Mouse (Mus musculus) liver, embryonic 12.5 days (tissue): ENCODE data around the gene Tom1l2. TPM values are rescaled to one million over a fixed set of nuclear protein-coding genes. Genes with fewer than 3 reads are reported as not detected.
A peak's percentile ranks its signal among the peaks of the same experiment; 100 is the strongest.

ENCODE experiments used
- ATAC-seq: fragments of 200-750 bp; cut with Nextera tagmentation; 2 replicates; pipeline ENCODE4 v1.8.0; 2017; ENCODE audit warnings: moderate number of reproducible peaks, mild to moderate bottlenecking, moderate library complexity
- H3K27ac ChIP-seq: fragments of 300-500 bp; sonication (generic); 2 replicates; pipeline ENCODE4 v1.5.1; 2016; ENCODE audit warnings: mild to moderate bottlenecking
- H3K27me3 ChIP-seq: fragments of 300-500 bp; sonication (generic); replicated peaks from 2 replicates; pipeline ENCODE4 v1.6.1; 2016; ENCODE audit warnings: mild to moderate bottlenecking, moderate library complexity
- H3K36me3 ChIP-seq: fragments of 300-500 bp; sonication (generic); 2 replicates; pipeline ENCODE4 v1.6.1; 2016; ENCODE audit warnings: mild to moderate bottlenecking, moderate library complexity
- H3K4me1 ChIP-seq: fragments of 300-500 bp; sonication (generic); 2 replicates; pipeline ENCODE4 v1.6.1; 2016
- H3K4me2 ChIP-seq: fragments of 300-500 bp; sonication (generic); 2 replicates; pipeline ENCODE4 v1.6.1; 2016; ENCODE audit warnings: mild to moderate bottlenecking, moderate library complexity
- H3K4me3 ChIP-seq: fragments of 300-500 bp; sonication (generic); 2 replicates; pipeline ENCODE4 v1.5.1; 2016; ENCODE audit warnings: mild to moderate bottlenecking, moderate library complexity
- H3K9ac ChIP-seq: fragments of 300-500 bp; sonication (generic); 2 replicates; pipeline ENCODE4 v1.6.1; 2016; ENCODE audit warnings: mild to moderate bottlenecking, moderate library complexity
- H3K9me3 ChIP-seq: fragments of 300-500 bp; sonication (generic); replicated peaks from 2 replicates; pipeline ENCODE4 v1.6.1; 2016; ENCODE audit warnings: mild to moderate bottlenecking, moderate library complexity
- WGBS: fragments of 180-500 bp; shearing (Covaris S2); methylation state at CpG from one replicate; pipeline ENCODE4 v1.1.7; 2016; ENCODE audit not compliant: insufficient replicate concordance; 5-methylcytosine and 5-hydroxymethylcytosine counted together
- polyA plus RNA-seq: library from polyadenylated mRNA; unstranded; fragments of >200 nt; fragmentation: Nextera tagmentation; extraction: Ambion mirVana; gene quantifications from 2 replicates; pipeline ENCODE4 v1.2.1, GENCODE M21; 2016

Gene Tom1l2
- polyA plus RNA-seq, 1 experiment from 2014 or later = 9.6 TPM

DNA sequence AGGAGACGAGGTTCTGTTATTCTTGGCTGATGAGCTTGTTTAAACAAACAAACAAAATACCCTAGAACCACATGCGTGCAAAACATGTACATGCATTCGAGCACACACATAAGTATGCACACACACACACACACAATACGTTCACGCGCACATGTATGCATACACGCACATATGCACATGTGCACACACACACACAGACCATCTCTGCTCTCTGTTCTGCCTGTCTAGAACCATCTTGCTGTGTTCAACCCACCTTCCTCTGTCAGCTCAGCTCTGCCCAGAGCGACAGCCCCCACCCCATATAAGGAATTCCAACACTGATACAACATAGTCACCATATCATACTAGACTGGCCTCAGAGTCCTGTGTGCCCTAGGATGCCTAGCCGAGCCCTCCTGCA, 96.0 kb downstream of the Tom1l2 start:
- no peaks in the 10 kb centered on the region for H3K9me3 ChIP-seq
- no peak overlapping the region for H3K4me3 ChIP-seq
- no peaks in the 10 kb centered on the region for H3K27me3 ChIP-seq
- no peak overlapping the region for H3K27ac ChIP-seq
- H3K4me2 ChIP-seq = no peak overlapping the region
- no peak overlapping the region for H3K9ac ChIP-seq
- 84% methylated on average over 9 of the region's 9 CpGs for WGBS
- ATAC-seq = no peak
- H3K36me3 ChIP-seq = peaks cover 23% of the 10 kb centered on the region
- 0 out of 2 replicates have a peak, but pooled peaks cover 5% of the 10 kb centered on the region for H3K4me1 ChIP-seq

DNA sequence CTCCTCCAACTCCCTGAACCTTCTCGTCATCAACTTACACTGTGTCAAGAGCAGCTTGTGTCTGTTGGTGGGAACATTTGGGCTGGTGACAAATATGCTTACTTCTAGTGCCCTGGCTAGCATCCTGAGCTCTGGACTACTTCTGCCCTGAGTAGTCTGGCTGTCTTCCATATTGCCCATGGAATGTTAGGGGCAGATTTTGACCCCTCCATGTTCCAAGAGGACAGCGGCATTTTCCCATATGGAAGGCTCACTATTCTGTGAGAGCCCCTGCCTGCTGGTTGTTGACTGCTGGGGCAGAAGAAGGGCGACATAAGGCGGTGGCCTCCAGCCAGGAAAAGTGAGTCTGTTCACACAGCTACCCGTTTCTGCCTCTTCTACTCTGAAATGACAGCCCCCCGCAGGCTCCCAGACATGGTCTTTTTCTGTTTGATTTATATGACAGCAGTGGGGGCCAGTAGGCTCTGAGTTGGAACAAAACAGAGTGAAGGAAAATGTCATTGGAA, 96.5 kb downstream of the Tom1l2 start:
- Histone ChIP-seq H3K36me3 (peaks cover 23% of the 10 kb centered on the region), H3K27me3 (no peaks in the 10 kb centered on the region), H3K9ac (no peak overlapping the region), H3K9me3 (no peaks in the 10 kb centered on the region), H3K27ac (no peak overlapping the region), H3K4me1 (0 out of 2 replicates have a peak, but pooled peaks cover 7% of the 10 kb centered on the region), H3K4me2 (no peak overlapping the region), H3K4me3 (no peak overlapping the region)
- no peak for ATAC-seq
- 75% methylated on average over 6 of the region's 6 CpGs for whole genome bisulfite sequencing

DNA sequence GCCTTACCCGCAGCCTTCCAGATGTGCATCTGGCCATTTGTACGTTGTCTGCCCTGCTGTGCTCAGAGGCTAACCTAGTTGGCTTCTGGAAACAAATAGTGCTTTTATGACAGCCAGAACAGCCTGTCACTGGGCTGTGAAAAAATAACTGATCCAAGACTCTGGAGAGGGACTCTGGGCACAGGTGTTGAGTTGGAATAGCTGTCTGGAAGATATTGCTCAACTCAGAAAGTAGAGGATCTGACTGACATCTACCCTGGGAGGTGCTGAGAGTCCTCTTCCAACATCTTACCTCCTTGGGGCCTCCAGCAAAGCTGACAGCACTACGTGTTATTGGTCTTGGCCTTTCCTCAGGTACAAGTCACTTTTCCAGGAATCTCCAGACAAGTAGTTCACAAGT, 97.1 kb downstream of the Tom1l2 start:
- H3K27me3 ChIP-seq = no peaks in the 10 kb centered on the region
- H3K9ac ChIP-seq = no peak overlapping the region
- no peak for ATAC-seq
- H3K4me3 ChIP-seq = no peak overlapping the region
- H3K4me2 ChIP-seq = no peak overlapping the region
- H3K9me3 ChIP-seq = no peaks in the 10 kb centered on the region
- peaks cover 26% of the 10 kb centered on the region for H3K36me3 ChIP-seq
- H3K4me1 ChIP-seq = 0 out of 2 replicates have a peak, but pooled peaks cover 7% of the 10 kb centered on the region
- 79% methylated on average over 3 of the region's 3 CpGs for WGBS
- no peak overlapping the region for H3K27ac ChIP-seq

DNA sequence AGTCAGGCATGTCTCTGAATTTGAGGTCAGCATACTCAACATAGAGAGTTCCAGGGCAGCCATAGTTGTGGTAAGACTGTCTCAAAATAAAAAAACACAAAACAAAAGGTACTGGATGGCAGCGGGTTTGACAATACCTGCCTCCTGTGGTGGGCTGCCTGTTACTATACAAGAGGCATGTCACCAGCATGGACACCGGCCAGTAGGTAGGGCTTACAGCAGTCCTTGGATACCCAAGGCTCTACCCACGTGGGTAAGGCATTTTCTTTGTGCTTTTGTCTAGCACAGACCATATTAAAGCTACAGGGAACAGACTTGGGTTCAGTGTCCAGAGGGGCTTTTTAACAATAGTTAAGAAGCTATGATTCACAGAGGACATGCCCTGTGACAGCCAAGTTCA, 97.5 kb downstream of the Tom1l2 start:
- H3K9ac ChIP-seq = no peak overlapping the region
- 0 out of 2 replicates have a peak, but pooled peaks cover 7% of the 10 kb centered on the region for H3K4me1 ChIP-seq
- no peak for ATAC-seq
- no peaks in the 10 kb centered on the region for H3K9me3 ChIP-seq
- no peak overlapping the region for H3K4me3 ChIP-seq
- no peaks in the 10 kb centered on the region for H3K27me3 ChIP-seq
- H3K4me2 ChIP-seq = no peak overlapping the region
- peaks cover 30% of the 10 kb centered on the region for H3K36me3 ChIP-seq
- H3K27ac ChIP-seq = no peak overlapping the region
- 72% methylated on average over 3 of the region's 3 CpGs for WGBS

DNA sequence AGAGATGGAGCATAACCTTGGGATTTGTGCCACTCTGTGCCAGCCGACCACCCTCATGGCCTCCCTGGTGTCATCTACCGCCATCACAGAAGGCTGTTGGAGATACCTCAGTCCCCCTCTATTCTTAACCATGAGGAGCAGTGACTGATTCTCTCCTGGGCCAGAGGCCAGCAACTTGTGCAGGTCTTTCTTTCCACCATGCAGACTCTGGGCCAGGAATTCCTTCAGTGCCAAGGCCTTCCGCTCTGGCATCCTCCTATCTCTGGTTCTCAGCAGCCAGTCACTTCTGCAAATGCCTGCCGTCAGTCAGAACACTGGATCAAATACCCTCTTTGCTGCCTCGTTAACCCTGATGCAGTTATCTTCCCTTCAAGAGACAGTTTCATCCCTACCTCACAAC, 98.4 kb downstream of the Tom1l2 start:
- Histone ChIP-seq H3K9ac (no peak overlapping the region), H3K9me3 (no peaks in the 10 kb centered on the region), H3K27ac (no peak overlapping the region), H3K4me3 (no peak overlapping the region), H3K4me2 (no peak overlapping the region), H3K27me3 (no peaks in the 10 kb centered on the region), H3K4me1 (0 out of 2 replicates have a peak, but pooled peaks cover 7% of the 10 kb centered on the region), H3K36me3 (peaks cover 31% of the 10 kb centered on the region)
- ATAC-seq = no peak
- 80% methylated on average over 5 of the region's 5 CpGs for WGBS

DNA sequence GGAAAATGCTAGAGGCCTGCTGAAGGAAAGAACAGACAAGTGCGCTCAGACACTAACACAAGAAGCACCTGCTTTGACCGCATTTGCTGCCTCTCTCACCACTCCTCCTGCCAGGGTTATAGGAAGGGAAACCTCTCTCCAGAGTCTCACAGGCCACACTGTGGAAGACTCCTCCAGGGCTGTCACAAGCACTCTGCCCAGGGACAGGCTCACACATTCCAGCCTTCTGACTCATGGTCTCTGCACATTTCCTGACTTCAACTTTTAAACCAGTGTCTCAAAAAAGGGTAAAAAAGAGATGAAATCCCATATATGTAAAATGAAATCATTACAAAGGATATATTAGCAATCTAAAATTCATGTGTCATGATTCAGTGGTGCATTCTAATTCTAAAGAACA, 99.2 kb downstream of the Tom1l2 start:
- WGBS = 87% methylated on average over 2 of the region's 2 CpGs
- 0 out of 2 replicates have a peak, but pooled peaks cover 14% of the 10 kb centered on the region for H3K4me1 ChIP-seq

DNA sequence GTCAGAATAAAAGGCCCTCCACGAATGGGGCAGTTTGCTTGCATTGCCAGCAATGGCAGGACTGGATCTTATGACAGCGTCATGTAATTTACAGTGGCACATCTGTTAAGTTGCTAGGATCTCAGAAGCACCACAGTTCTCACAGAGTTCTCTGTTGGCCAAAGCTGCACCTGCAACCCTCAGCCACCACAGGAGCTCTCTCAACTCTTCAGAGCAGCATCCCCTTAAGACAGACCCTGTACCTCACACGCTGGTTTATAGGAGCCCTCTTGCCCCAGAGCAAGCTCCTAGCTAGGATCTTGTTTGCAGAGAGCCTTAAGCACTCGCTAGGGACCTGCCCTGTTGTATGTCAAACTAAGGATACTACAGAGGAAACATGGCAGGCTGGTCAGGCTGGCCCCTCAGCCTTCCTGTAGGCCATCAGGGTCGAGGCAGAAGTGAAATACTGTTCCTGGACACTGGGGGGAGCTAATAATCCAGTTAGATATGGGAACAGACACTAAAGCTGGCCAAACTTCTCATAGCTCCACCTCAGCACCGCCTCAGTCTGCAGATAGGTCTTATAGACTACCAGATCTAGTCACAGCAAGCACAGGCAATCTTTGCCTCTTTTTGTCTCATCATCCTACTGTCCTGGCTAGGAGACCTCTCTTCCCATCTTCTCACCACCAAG, 101.6 kb downstream of the Tom1l2 start:
- Histone ChIP-seq H3K4me3 (no peak overlapping the region), H3K36me3 (peaks cover 17% of the 10 kb centered on the region), H3K9me3 (no peaks in the 10 kb centered on the region), H3K4me2 (no peak overlapping the region), H3K4me1 (0 out of 2 replicates have a peak, but pooled peaks cover 20% of the 10 kb centered on the region), H3K27me3 (no peaks in the 10 kb centered on the region), H3K9ac (no peak overlapping the region), H3K27ac (0 out of 2 replicates have a peak overlapping the region, but pooled peaks have one; percentile 16)
- ATAC-seq = peak; percentile 47; the same call in 1 of the 2 replicates
- WGBS = 56% methylated on average over 6 of the region's 6 CpGs

More for the DNA sequence above, 99.2 kb downstream of the Tom1l2 start:
- Histone ChIP-seq H3K9me3 (no peaks in the 10 kb centered on the region), H3K27ac (no peak overlapping the region), H3K9ac (no peak overlapping the region), H3K4me3 (no peak overlapping the region), H3K4me2 (no peak overlapping the region), H3K36me3 (peaks cover 31% of the 10 kb centered on the region), H3K27me3 (no peaks in the 10 kb centered on the region)
- ATAC-seq = no peak

DNA sequence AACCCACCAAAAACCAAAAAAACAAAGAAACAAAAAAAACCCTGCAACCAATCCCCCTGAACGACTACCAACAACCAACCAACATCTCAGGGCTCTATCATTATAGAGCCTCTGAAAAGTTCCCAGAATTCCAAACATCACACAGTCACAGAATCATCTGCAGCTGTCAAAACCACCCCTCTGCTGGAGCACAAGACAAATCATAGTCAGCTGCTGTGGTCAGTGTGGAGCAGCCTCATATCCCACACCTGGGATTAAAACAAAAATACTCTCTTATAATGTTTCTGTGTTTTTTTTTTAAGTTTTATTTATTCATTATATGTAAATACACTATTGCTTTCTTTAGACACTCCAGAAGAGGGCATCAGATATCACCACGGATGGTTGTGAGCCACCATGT, 102.8 kb downstream of the Tom1l2 start:
- WGBS = 83% methylated on average over 2 of the region's 2 CpGs
- no peak overlapping the region for H3K9ac ChIP-seq

DNA sequence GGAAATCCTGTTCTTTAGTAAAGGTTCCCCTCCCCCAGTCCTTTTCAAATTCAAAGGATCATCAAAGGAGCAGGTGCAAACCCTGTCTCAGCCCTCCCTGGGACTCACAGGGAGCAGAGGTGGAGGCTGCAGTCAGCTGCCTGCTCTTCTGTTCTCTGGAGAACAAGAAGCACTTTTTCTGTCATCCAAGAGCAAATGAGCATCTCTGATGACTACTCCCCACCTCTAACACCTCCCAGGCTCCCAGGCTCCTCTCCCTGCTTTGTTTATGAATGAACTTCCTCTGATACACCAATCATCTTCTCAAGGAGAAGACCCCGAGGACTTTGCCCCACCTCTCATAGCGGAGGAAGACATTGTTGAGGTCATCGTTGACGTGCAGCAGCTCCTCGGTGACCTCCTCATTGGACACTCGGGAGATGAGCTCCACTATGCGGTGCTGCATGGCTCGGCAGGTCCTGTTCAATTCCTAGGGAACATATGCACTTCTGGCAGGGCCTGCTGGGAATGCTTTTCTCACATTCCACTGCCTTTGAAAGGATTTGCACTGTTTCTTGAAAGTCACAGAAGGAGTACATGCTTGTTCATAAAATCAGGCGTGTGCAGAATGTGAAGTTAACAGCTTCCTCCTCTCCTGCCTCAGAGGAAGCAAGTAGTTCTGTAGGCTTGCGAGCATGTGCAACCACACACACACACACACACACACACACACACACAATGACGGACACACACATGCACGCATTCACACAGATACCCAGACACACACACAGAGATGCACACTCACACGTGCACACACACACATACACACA, 103.9 kb downstream of the Tom1l2 start:
- Histone ChIP-seq H3K36me3 (peaks cover 14% of the 10 kb centered on the region), H3K9me3 (no peaks in the 10 kb centered on the region), H3K4me3 (no peak overlapping the region), H3K9ac (no peak overlapping the region), H3K4me1 (0 out of 2 replicates have a peak, but pooled peaks cover 20% of the 10 kb centered on the region), H3K27ac (no peak overlapping the region), H3K4me2 (no peak overlapping the region), H3K27me3 (no peaks in the 10 kb centered on the region)
- WGBS = 52% methylated on average over 13 of the region's 13 CpGs
- no peak for ATAC-seq

More for the DNA sequence above, 102.8 kb downstream of the Tom1l2 start:
- Histone ChIP-seq H3K27ac (no peak overlapping the region), H3K4me1 (0 out of 2 replicates have a peak, but pooled peaks cover 20% of the 10 kb centered on the region), H3K4me3 (no peak overlapping the region), H3K4me2 (no peak overlapping the region), H3K36me3 (peaks cover 23% of the 10 kb centered on the region), H3K9me3 (no peaks in the 10 kb centered on the region), H3K27me3 (no peaks in the 10 kb centered on the region)
- no peak for ATAC-seq

DNA sequence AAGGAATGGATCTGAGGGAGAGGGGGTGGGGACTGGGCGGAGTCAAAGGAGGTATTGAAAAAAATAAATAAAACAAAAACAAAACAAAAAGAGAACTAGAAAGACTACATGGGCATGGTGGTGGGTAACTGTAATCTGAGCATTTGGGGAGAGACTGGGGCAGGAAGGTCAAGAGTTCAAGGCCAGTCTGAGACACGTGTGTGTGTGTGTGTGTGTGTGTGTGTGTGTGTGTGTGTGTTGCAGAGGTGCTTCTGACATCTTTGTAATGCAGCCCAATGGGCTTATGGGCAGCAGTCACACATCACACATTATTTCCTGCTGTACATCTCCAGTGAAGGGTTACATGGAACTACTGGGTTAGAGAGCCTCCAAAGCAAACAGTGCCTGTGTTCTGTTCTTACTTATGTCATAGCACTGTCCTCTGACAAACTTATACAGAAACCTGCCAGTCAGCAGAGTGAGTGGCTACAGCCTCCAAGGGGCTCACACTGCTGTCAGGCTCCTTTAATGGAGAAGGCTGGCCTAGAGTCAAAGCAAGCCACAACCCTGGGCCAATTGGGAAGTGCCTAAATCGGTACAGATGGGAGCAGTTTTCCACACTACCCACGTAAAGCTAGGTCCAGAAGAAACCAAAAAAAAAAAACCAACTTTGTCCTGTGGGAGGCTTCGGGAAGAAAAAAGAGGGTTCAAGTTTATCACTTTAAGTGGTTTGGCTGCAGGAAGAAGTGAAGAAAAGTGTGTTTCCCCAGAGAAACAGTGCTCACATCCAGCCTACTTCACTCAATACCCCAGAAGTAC, 104.8 kb downstream of the Tom1l2 start:
- H3K36me3 ChIP-seq = peaks cover 14% of the 10 kb centered on the region
- no peak for ATAC-seq
- H3K27me3 ChIP-seq = no peaks in the 10 kb centered on the region
- H3K4me3 ChIP-seq = no peak overlapping the region
- H3K27ac ChIP-seq = no peak overlapping the region
- 0 out of 2 replicates have a peak, but pooled peaks cover 20% of the 10 kb centered on the region for H3K4me1 ChIP-seq
- WGBS = 56% methylated on average over 5 of the region's 5 CpGs
- no peak overlapping the region for H3K4me2 ChIP-seq
- no peaks in the 10 kb centered on the region for H3K9me3 ChIP-seq
- H3K9ac ChIP-seq = no peak overlapping the region

DNA sequence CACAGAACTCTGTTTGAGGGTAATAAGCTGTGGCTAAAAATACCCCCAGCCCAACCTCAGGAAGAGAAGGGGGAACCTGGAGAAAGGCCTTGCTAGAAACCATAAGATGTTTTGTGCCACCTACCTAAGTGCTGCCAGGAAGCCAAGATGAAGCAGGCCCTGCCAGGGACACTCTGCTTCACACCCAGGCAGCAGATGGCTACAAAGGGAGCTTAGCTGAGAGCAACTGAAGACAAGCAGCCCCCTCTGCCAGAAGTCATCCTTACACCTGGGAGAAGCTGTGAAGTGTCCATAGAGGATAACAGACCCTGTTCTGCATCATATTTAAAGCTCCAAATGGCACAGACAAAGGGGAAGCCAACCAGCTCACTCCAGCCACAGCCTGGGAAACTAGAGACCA, 106.6 kb downstream of the Tom1l2 start:
- Histone ChIP-seq H3K36me3 (peaks cover 25% of the 10 kb centered on the region), H3K4me2 (no peak overlapping the region), H3K27ac (no peak overlapping the region), H3K27me3 (no peaks in the 10 kb centered on the region), H3K4me3 (no peak overlapping the region), H3K4me1 (0 out of 2 replicates have a peak, but pooled peaks cover 17% of the 10 kb centered on the region), H3K9me3 (no peaks in the 10 kb centered on the region), H3K9ac (no peak overlapping the region)
- no peak for ATAC-seq
